Mouse (Mus musculus) MEL (cell line): Measurements from ENCODE around the gene Gm10490.
A peak's percentile ranks its signal among the peaks of the same experiment; 100 is the strongest.

Source experiments
- BHLHE40 ChIP-seq: IDR thresholded peaks from 2 replicates; pipeline ENCODE4 v1.6.1; 2012; ENCODE audit warnings: low read depth, mild to moderate bottlenecking, inconsistent platforms, low read length, improper control_type of control experiment, borderline replicate concordance
- CTCF ChIP-seq, 3 experiments: IDR thresholded peaks in 2 of 3; conservative IDR thresholded peaks in 1 of 3; 2 replicates each; pipeline ENCODE4 v1.5.1; 2011 to 2012; ENCODE audit warnings: low read length in 3 of 3, low read depth in 2 of 3, mild to moderate bottlenecking in 2 of 3, improper control_type of control experiment in 1 of 3, inconsistent platforms in 1 of 3, mixed read lengths in 1 of 3, moderate library complexity in 1 of 3; ENCODE audit not compliant: control insufficient read depth in 1 of 3, insufficient read depth in 1 of 3, poor library complexity in 1 of 3, severe bottlenecking in 1 of 3
- HCFC1 ChIP-seq: IDR thresholded peaks from 2 replicates; pipeline ENCODE4 v1.6.1; 2012; ENCODE audit warnings: low read depth, mild to moderate bottlenecking, inconsistent platforms, low read length, improper control_type of control experiment, moderate library complexity
- KAT2A ChIP-seq: conservative IDR thresholded peaks from 2 replicates; pipeline ENCODE4 v1.6.1; 2012; ENCODE audit warnings: low read depth, low read length, improper control_type of control experiment, inconsistent platforms
- MEF2A ChIP-seq: IDR thresholded peaks from 2 replicates; pipeline ENCODE4 v1.6.1; 2014; ENCODE audit warnings: low read depth, mild to moderate bottlenecking, inconsistent platforms, low read length, improper control_type of control experiment; ENCODE audit not compliant: poor library complexity, insufficient replicate concordance, severe bottlenecking; ENCODE audit errors: extremely low read depth
- MYC ChIP-seq: IDR thresholded peaks from 2 replicates; pipeline ENCODE4 v1.6.1; 2011; ENCODE audit warnings: low read depth, mild to moderate bottlenecking, low read length, improper control_type of control experiment, moderate library complexity
- NRF1 ChIP-seq: IDR thresholded peaks from 2 replicates; pipeline ENCODE4 v1.6.1; 2014; ENCODE audit warnings: low read depth, mild to moderate bottlenecking, inconsistent platforms, low read length, improper control_type of control experiment, moderate library complexity; ENCODE audit not compliant: poor library complexity, insufficient read depth, severe bottlenecking
- POLR2A ChIP-seq, 2 experiments: IDR thresholded peaks; 2 replicates each; pipeline ENCODE4 v1.6.1; 2011 to 2012; ENCODE audit warnings: low read length in 2 of 2, mild to moderate bottlenecking in 2 of 2, control low read depth in 1 of 2, improper control_type of control experiment in 1 of 2, low read depth in 1 of 2, moderate library complexity in 1 of 2; ENCODE audit not compliant: control insufficient read depth in 1 of 2, insufficient read depth in 1 of 2, poor library complexity in 1 of 2
- POLR2AphosphoS5 ChIP-seq: IDR thresholded peaks from 2 replicates; pipeline ENCODE4 v1.6.1; 2012; ENCODE audit warnings: low read depth, borderline replicate concordance, mild to moderate bottlenecking, inconsistent platforms, low read length, moderate library complexity, mixed read lengths
- TAL1 ChIP-seq: IDR thresholded peaks from 2 replicates; pipeline ENCODE4 v1.6.1; 2012; ENCODE audit warnings: mild to moderate bottlenecking, inconsistent platforms, low read length, moderate library complexity, mixed read lengths
- USF1 ChIP-seq: IDR thresholded peaks from 2 replicates; pipeline ENCODE4 v1.6.1; 2014; ENCODE audit warnings: low read depth, mild to moderate bottlenecking, inconsistent platforms, low read length, improper control_type of control experiment, moderate library complexity
- ZC3H11A ChIP-seq: IDR thresholded peaks from 2 replicates; pipeline ENCODE4 v1.6.1; 2012; ENCODE audit warnings: low read depth, mild to moderate bottlenecking, inconsistent platforms, low read length, improper control_type of control experiment
- ZKSCAN1 ChIP-seq: IDR thresholded peaks from 2 replicates; pipeline ENCODE4 v1.6.1; 2012; ENCODE audit warnings: low read depth, mild to moderate bottlenecking, inconsistent platforms, low read length, improper control_type of control experiment, moderate library complexity

DNA sequence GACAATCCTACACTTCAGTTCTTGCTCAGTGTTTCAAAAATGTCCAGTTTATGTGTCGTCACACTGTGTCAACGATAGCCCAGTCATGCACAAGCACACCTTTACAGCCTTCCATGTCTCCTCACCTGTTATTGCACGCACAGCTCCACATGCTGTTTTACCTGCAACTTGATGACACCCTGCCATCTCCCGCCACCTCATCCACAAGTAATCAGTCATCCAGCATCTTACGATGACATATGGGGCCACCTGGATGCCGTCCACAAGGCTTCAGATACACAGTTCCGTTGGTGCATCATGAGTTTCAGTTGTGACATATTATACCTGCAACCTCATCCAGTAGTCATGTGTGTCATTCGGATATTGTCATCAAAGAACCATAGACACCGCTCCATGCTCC, 49.5 kb downstream of the Gm10490 start:
- TF ChIP-seq POLR2A (IDR thresholded peaks at IDR 0.05; ENCODE audit: control insufficient read depth in 1 of 2, insufficient read depth in 1 of 2, low read depth in 1 of 2, low read length in 2 of 2, poor library complexity in 1 of 2) (no peak), POLR2AphosphoS5 (peak; percentile 95), MYC (no peak), CTCF (IDR thresholded peaks at IDR 0.05 in 2 of 3, conservative IDR thresholded peaks at IDR 0.05 in 1 of 3; ENCODE audit: control insufficient read depth in 1 of 3, insufficient read depth in 1 of 3, low read depth in 2 of 3, low read length in 3 of 3, poor library complexity in 1 of 3, severe bottlenecking in 1 of 3) (no peak), MEF2A (no peak), USF1 (no peak), TAL1 (no peak), HCFC1 (no peak), ZKSCAN1 (no peak), NRF1 (no peak), BHLHE40 (no peak), KAT2A (no peak), ZC3H11A (no peak)
